Mouse (Mus musculus) ES-E14 (cell line): Measurements from ENCODE around the gene Snap29.

Experiments
- CHD2 ChIP-seq: IDR thresholded peaks from 2 replicates; pipeline ENCODE4 v1.6.1; 2014; ENCODE audit warnings: mild to moderate bottlenecking, low read depth, low read length, inconsistent platforms
- HCFC1 ChIP-seq: IDR thresholded peaks from 2 replicates; pipeline ENCODE4 v1.6.1; 2012; ENCODE audit warnings: low read length, inconsistent platforms, borderline replicate concordance; ENCODE audit not compliant: insufficient read depth
- MAFK ChIP-seq: IDR thresholded peaks from 2 replicates; pipeline ENCODE4 v1.6.1; 2014; ENCODE audit warnings: mild to moderate bottlenecking, low read depth, low read length, inconsistent platforms; ENCODE audit not compliant: insufficient read depth
- ZC3H11A ChIP-seq: IDR thresholded peaks from 2 replicates; pipeline ENCODE4 v1.6.1; 2012; ENCODE audit warnings: low read depth, mild to moderate bottlenecking, inconsistent platforms, low read length, borderline replicate concordance
- ZNF384 ChIP-seq: IDR thresholded peaks from 2 replicates; pipeline ENCODE4 v1.6.1; 2012; ENCODE audit warnings: low read depth, low read length, inconsistent platforms

DNA sequence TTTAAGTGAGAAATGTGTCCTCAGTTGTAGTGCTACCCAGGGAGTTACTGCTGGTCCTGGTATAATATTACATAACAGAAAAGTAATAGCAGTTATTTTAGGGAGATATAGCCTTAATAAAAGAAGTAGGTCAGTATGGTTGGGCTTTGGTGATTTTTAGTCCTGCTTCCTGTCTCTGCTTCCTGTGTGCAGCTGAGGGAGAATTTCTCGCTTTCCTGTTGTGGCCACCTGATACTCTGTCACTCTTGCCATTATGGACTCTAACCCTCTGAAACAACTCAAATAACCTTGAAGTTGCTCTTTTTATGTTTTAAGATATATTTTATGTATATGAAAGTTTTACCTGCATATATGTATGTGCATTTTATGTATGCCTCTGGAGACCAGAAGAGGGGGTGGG is 55.8 kb downstream of the Snap29 start:
- no peak for TF ChIP-seq ZNF384
- TF ChIP-seq CHD2, result no peak
- TF ChIP-seq ZC3H11A, result no peak
- no peak for TF ChIP-seq HCFC1
- no peak for TF ChIP-seq MAFK
